Mouse (Mus musculus): ENCODE measurements at regions not wholly inside any gene's neighbourhood (a gene's known extent, or its start where the extent isn't known, plus 50 kb on each side); places are given as distances from the start of the nearest gene placed in this dataset.

- TF ChIP-seq POLR2A (IDR thresholded peaks at IDR 0.05; ENCODE audit: borderline replicate concordance, insufficient read depth, low read length) (no peak), CTCF (IDR thresholded peaks at IDR 0.05; ENCODE audit: borderline replicate concordance, insufficient read depth, low read depth, low read length) (no peak)
These were observed 135.1 kb downstream of the Bcat1 start for GRCm38 (mm10) chr6:144940871-144941380.
